Mouse (Mus musculus) embryo, embryonic 11.5 days (tissue): ENCODE measurements around the gene Tmprss13.

Source experiments
- DNase-seq: peaks from one replicate; pipeline ENCODE4 v3.0.0-alpha.2; 2012; ENCODE audit warnings: low read depth, low spot score

Tmprss13 gene

GRCm38 (mm10) chr9:45318855-45319254 lies at the start of gene Tmprss13:
TSS of gene Tmprss13 (plus strand) at chr9:45319100.
- DNase-seq: no peak

GRCm38 (mm10) chr9:45272213-45272612 lies 46.7 kb upstream of the Tmprss13 start:
- no peak for DNase-seq

- no peak for DNase-seq
Observed at GRCm38 (mm10) chr9:45274218-45274617, 44.7 kb upstream of the Tmprss13 start.

DNA sequence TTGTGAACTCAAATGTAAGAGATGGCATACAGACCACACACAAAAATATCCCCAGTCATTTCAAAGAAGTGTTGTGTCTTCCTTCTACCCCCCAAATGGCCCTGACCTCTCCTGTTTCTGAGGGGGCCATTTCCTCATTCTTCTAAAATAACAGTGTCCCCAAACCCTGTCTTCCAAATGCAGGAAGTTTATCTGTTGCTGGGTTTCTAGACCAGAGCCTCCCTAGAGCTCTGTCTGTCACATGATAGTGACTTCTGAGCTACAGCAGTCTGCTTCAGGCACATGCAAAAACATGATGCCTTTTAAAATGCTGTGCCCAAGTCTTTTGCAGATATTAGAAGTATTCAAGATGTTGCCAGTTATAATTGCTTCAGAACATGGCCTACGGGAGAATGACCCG lies 44.3 kb upstream of the Tmprss13 start:
- no peak for DNase-seq

- no peak for DNase-seq
Observed at GRCm38 (mm10) chr9:45280059-45280458, 38.8 kb upstream of the Tmprss13 start.

DNA sequence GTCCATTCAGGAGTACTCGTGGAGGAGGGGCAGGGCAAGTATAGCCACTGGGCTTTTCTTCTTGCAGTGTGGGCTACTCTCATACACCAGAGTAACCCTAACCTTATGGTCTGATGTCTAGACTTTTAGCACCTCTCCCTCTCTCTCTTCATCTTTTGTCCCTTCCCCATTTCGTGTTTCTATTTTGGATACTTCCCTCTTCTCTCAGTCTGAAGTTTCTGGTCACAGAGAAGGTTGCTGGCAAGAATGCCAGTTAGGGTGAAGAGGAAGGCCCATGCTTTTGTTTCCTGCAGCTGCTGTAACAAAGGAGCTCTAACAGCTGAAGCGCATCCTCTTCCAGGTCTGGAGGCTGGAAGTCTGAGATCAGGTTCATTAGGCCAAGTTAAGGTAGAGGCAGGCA lies 38.0 kb upstream of the Tmprss13 start:
- DNase-seq: no peak

DNA sequence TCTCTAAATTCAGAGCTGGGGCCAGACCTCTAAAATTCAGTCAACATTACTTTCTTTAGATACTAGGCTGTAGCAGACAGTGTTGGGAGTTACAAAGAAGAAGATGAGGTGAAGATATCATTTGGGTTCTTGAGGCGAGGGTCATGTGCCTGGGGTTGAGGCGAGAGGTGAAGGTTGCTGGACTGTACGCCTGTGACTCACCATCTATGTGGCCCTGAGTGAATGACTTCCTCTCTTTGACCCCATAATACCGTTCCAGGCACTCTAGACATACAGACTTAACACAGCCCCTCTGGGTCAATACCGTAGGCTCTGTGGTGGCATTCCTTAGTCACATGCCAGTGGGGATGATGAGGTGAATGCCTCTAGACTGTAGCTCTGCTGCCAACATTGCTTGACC lies 36.4 kb upstream of the Tmprss13 start:
- no peak for DNase-seq

GRCm38 (mm10) chr9:45291481-45292168 lies 27.3 kb upstream of the Tmprss13 start:
- no peak for DNase-seq

GRCm38 (mm10) chr9:45294210-45295011 lies 24.5 kb upstream of the Tmprss13 start:
- DNase-seq: no peak

DNA sequence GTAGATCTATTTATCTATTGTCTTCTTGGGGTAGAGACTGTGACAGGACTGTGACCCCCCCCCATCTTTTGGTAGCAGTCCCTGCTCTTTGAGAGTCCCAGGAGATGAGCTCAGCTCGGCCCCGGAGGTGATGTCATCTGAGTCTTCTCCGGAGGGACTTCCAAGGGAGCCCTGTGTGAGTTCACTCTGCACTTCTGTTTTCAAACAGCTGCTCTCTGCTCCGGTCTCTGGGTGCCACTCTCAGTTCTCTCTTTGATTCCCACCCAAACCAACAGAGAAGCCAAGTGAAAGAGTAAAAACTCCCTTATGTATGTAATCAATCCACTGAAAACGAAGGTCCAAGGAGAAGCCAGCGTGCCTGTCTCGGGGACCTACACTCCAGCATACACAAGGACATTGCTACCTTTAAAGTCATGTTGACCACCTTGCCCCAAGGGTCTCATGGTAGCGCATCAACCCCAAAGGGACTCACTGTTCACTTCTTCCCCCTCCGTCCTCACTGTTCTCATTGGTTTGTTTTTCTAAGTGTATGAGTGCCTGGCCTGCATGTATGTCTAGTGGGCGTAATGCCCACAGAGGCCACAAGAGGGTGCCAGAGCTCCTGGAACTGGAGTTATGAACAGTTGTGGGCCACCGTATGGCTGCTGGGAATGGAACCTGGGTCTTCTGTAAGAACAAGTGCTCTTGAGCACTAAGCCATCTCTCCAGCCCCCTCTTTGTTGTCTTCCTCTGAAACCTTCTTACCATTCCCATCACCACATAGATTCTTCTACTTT lies 19.5 kb upstream of the Tmprss13 start:
- DNase-seq: peak; percentile 13

DNA sequence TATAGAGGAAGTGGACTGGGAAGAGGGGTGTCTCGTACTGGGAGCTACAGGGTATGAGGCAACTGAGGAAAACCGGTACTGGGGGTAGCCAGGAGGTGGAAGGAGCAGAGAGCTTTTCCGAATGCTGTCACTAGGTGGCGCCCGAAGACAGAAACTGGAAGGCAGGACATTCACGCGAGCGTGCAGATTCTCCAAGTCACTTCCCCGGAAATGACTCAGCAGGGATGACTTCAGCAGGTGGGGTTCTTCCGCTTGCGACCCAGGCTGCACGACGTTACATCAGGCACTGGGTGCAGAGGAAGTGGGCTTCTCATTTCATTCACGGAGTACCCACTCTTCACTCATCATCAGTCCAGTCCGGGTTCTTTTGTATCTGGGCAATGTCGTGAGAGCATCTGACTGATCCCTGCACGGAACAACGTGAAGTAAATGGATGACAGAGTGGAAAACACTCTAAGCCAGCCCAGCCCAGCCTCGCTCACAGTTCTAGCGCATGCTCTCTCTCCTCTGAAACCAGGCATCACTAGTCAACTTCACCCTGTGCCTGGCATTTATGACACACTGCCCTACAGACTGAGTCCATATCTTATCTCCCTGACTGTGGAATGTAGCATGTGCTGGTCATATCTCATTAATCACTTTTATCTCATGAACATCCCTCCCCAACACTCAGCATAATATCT lies 18.3 kb upstream of the Tmprss13 start:
- peak; percentile 86 for DNase-seq

- no peak for DNase-seq
Observed at GRCm38 (mm10) chr9:45301771-45302170, 17.1 kb upstream of the Tmprss13 start.

DNA sequence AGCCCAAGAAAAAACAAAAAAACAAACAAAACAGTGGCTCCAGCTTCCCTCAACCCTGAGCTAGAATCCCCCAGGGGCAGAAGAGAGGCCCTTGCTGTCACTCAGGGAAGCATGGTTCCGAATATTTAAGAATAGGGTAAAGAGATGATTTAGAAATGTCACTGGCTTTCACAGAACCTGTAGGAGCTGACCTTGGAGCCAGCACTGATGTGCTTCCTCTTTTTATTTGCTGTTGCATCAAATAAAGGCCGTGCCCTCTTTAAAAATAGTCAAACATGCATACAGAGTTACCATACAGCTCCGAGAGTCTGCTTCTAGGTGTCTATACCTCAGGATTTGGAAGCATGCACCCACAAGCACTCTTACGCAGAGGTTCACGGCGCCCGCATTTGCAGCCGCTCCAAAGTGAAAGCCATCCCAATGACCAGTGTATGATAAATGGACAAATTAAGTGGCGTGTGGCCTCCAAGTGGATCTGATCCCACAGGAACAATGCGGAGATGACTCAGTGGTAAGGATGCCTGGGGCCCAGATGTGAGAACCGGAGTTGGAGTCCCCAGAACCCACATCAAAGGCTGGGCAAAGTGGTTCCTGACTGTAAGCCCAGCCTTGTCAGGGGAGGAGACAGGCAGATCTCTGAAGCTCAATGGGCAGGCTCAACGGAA lies 12.0 kb upstream of the Tmprss13 start:
- no peak for DNase-seq

DNA sequence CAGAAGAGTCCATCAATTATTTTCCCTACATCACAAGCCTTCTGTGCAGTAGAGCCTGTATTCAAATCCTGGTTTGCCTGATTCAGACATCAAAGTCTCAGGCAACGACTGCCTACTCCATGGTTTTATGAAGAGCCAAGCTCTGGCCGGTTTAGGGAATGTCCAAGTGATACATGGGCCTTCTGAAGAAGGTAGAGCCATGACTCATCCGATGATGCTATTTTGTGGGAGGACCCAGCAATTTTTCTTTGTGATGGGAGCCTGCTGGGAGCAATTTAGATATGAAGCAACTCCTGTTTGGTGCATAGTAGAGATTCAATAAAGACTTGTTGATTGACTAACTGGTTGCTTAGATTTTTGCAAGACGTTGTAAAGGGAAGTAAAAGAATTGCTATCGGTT lies 10.4 kb upstream of the Tmprss13 start:
- DNase-seq: no peak

GRCm38 (mm10) chr9:45311858-45312257 lies 7.0 kb upstream of the Tmprss13 start:
- no peak for DNase-seq

DNA sequence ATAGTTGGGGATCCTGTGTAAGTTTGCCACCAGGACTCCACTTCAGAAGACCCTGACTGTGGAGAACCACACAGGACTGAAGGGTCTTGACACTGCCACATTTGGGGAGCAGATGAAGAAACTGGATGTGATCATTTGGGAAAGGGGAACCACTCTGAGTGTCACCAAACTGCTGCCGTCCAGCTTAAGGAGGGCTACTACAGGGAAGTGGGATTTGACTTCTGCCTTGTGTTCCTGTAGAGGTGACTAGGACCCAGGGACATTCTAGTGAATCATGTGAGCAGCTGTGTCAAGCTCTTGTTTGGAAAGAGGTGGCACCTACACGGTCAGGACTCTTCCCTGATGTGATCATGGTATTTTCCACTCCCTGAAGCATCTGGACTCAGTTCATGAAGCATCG lies 5.0 kb upstream of the Tmprss13 start:
- DNase-seq: no peak

DNA sequence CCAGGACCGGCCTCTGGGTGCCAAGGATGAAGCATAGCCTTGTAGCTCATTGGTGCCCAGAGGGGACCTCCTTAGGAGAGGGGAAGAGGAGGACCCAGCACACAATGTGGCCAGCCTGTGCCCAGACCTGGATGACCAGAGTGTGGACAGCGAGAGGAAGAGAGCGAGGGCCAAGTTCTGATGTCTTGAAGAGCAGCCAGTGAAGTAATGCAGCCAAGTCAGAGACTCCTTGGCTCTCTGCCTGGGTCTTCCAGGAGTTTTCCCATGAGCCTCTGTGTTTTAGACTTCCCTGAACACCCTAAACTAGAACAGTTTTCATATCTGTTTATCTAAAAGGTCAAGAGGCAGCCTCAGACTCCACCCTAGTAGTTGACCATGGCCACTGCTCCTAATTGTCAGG lies 1.3 kb upstream of the Tmprss13 start:
- DNase-seq: no peak

DNA sequence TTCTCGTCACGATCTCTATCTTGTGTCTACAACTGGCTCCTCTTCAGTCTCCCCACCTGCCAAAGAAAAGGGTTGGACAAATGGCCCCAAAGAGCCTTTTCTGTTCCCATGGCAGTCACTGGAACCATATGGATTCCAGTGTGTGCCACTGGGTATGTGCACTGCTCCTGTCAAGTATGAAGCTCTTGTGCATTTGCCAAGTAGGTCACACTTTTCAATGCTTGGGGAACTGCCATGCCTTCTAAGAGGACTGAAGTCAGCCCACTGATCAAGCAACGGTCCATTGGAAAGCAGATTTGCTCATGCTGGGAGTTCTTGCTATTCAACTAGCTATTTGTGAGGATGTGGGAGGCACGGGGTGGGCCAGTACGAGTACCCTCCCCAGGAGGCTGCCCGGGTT lies 2.6 kb downstream of the Tmprss13 start:
- DNase-seq: no peak

DNA sequence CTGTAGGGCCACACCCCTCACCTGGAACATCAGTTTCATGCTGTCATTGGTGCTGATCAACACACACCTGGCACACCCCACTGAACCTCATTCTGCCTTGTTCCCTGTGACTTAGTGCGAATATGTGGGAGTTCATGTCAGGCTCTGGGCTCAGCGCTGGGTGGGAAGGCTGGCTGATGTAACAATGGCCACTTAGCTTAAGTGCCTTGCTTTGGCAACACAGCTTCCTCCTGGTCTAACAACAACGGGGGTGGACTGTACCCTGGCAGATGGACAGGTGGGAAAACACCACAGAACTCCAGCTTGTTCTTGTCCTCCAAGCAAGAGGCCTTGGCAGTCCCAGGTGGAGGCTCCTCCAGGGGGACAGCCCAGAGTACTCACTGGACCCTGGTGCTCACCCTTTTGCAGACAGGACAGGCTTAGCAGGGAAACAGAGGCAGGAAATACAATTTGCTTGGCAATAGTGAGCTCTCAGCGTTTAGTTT lies 3.1 kb downstream of the Tmprss13 start:
- no peak for DNase-seq

- DNase-seq: no peak
Observed at GRCm38 (mm10) chr9:45326390-45326789, 7.5 kb downstream of the Tmprss13 start.

GRCm38 (mm10) chr9:45328263-45328662 lies 9.4 kb downstream of the Tmprss13 start:
- no peak for DNase-seq
